Mouse (Mus musculus): Measurements from ENCODE around the gene Map3k20.

Gene Map3k20

GRCm38 (mm10) chr2:72320661-72321060 is 35.2 kb downstream of the Map3k20 start:
- no peak for DNase-seq (ENCODE audit: low read depth, low spot score)

GRCm38 (mm10) chr2:72321591-72321990 is 36.2 kb downstream of the Map3k20 start:
- DNase-seq (ENCODE audit: low read depth, low spot score), result no peak

GRCm38 (mm10) chr2:72322681-72323353 is 37.4 kb downstream of the Map3k20 start:
- no peak for DNase-seq (ENCODE audit: low read depth, low spot score)

GRCm38 (mm10) chr2:72324436-72324835 is 39.0 kb downstream of the Map3k20 start:
- peak; percentile 27 for DNase-seq (ENCODE audit: low read depth, low spot score)

- DNase-seq (ENCODE audit: low read depth, low spot score), result peak; percentile 37
Observed at GRCm38 (mm10) chr2:72326491-72326890, 41.1 kb downstream of the Map3k20 start.

- no peak for DNase-seq (ENCODE audit: low read depth, low spot score)
Observed at GRCm38 (mm10) chr2:72328435-72328834, 43.0 kb downstream of the Map3k20 start.

- no peak for DNase-seq (ENCODE audit: low read depth, low spot score)
Observed at GRCm38 (mm10) chr2:72330955-72331481, 45.6 kb downstream of the Map3k20 start.

- peak; percentile 33 for DNase-seq (ENCODE audit: low read depth, low spot score)
Observed at GRCm38 (mm10) chr2:72332067-72332466, 46.6 kb downstream of the Map3k20 start.

GRCm38 (mm10) chr2:72333210-72333609 is 47.8 kb downstream of the Map3k20 start:
- DNase-seq (ENCODE audit: low read depth, low spot score), result no peak

GRCm38 (mm10) chr2:72336840-72337239 is 51.4 kb downstream of the Map3k20 start:
- DNase-seq (ENCODE audit: low read depth, low spot score), result no peak

- DNase-seq (ENCODE audit: low read depth, low spot score), result no peak
Observed at GRCm38 (mm10) chr2:72345281-72345680, 59.8 kb downstream of the Map3k20 start.

- no peak for DNase-seq (ENCODE audit: low read depth, low spot score)
Observed at GRCm38 (mm10) chr2:72351329-72351728, 65.9 kb downstream of the Map3k20 start.

GRCm38 (mm10) chr2:72351776-72352175 is 66.3 kb downstream of the Map3k20 start:
- no peak for DNase-seq (ENCODE audit: low read depth, low spot score)

- DNase-seq (ENCODE audit: low read depth, low spot score), result no peak
Observed at GRCm38 (mm10) chr2:72352756-72353155, 67.3 kb downstream of the Map3k20 start.

- no peak for DNase-seq (ENCODE audit: low read depth, low spot score)
Observed at GRCm38 (mm10) chr2:72356471-72356870, 71.0 kb downstream of the Map3k20 start.

GRCm38 (mm10) chr2:72361572-72361971 is 76.1 kb downstream of the Map3k20 start:
- DNase-seq (ENCODE audit: low read depth, low spot score), result no peak

GRCm38 (mm10) chr2:72363449-72363848 is 78.0 kb downstream of the Map3k20 start:
- no peak for DNase-seq (ENCODE audit: low read depth, low spot score)

GRCm38 (mm10) chr2:72365930-72366329 is 80.5 kb downstream of the Map3k20 start:
- peak; percentile 69 for DNase-seq (ENCODE audit: low read depth, low spot score)

GRCm38 (mm10) chr2:72366503-72366902 is 81.1 kb downstream of the Map3k20 start:
- DNase-seq (ENCODE audit: low read depth, low spot score), result peak; percentile 33

GRCm38 (mm10) chr2:72367850-72368249 is 82.4 kb downstream of the Map3k20 start:
- DNase-seq (ENCODE audit: low read depth, low spot score), result no peak

GRCm38 (mm10) chr2:72369140-72369600 is 83.7 kb downstream of the Map3k20 start:
- DNase-seq (ENCODE audit: low read depth, low spot score), result no peak

GRCm38 (mm10) chr2:72372136-72372535 is 86.7 kb downstream of the Map3k20 start:
- DNase-seq (ENCODE audit: low read depth, low spot score), result peak; percentile 42

GRCm38 (mm10) chr2:72374076-72374475 is 88.6 kb downstream of the Map3k20 start:
- DNase-seq (ENCODE audit: low read depth, low spot score), result no peak
